Mouse (Mus musculus) cerebellum, adult (tissue): ENCODE data around the gene Glis1.

Experiments
- ATAC-seq: cut with Nextera tagmentation; 2 replicates; pipeline ENCODE4 v1.9.2; 2017; ENCODE audit warnings: mild to moderate bottlenecking, moderate library complexity, mixed read lengths; ENCODE audit not compliant: insufficient number of reproducible peaks, low FRiP score, low TSS enrichment

Gene Glis1

DNA sequence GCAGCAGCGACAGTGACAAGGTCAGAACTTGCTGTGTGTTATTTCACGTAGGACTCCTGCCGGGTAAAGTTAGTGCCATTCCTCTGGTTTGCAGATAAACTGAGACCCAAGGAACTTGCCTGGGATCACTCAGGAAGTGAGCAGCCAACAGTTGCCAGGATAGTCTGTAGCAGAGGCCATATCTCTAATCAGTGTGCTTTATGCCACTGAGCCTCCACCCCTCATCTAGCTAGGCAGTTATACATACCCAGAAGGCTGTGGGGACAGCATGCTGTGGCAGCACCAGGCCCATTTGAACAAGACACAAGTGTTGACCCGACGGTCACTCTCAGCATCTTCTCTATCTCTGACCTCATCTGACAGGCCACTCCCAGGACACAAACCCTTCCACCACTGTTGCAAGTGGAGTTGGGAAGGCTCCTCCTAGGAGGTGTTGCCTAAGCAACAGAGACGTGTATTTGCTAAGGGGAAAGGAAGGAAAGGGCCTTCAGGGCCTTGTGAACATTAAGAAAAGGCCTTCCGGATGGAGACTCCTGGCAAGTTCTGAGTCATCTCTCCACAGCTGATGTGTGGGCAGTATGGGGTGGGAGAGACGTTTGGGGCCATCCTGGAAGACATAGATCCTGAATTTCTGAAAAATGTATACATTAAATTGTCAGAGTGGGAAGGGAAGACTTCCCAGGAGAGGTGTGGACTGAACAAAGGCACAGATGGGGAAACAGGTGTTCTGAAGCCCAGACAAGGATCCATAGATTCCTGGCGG lies 177.7 kb downstream of the Glis1 start:
- no peak for ATAC-seq

DNA sequence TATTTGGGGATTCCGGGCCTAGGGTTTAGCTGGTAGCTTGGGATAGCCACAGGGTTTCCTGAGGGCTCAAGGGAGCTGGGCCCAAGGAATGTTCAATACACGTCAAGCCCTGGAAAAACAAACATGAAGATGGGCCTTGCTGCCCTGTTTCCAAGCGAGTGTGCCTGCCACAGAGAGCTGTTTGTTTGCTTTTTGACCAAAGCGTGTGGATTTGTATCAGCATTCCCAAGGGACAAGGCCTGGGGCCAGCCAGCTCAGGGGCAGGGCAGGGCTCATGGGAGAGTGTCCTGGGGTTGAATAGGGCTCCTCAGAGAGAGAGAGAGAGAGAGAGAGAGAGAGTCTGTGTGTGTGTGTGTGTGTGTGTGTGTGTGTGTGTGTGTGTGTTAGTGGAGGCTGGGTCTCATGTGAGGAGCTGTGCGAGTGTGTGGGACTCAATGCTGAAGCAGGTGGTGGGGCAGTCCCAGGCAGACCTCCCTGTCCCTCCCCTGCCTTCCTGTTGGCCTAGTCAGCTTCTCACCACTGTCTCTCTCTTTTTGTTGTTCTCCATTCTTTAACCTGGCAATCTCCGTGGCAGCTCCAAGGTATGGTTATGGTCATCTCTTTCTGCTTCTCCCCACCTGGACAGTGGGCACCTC lies 183.3 kb downstream of the Glis1 start:
- ATAC-seq: no peak

DNA sequence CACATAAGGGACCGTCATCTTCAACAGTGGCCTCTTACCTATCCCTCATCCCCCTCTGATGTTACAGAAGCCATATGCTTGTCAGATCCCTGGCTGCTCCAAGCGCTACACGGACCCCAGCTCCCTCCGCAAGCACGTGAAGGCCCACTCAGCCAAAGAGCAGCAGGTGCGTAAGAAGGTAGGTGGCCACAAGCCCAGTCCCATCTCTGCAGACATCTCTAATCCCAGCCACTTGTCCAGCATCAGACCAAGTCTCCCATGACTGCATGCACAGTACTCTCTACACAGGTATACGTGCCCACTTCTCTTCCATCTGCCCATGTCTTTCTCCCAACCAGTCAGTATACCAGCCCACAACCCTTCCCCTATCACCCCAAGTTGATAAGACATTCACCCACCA lies 185.1 kb downstream of the Glis1 start:
- no peak for ATAC-seq

DNA sequence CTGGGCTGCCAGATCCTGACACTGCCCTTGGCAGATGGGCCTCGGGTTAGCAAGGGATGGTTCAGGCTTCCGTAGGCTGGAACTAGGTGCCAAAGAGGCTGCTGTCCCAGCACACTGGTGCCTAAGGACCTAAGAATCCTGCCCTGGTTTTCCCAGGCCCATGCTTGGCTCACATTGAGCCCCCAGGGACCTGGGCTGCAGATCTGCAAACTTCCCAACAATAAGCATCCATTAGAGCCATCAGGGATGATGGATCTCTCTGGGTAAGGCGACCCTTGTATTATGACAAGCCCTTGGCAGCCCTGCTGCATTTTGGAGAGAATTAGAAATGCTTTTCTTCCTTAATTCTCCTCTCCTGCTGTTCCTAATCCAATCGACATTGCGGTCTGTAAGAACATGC lies 187.0 kb downstream of the Glis1 start:
- no peak for ATAC-seq

DNA sequence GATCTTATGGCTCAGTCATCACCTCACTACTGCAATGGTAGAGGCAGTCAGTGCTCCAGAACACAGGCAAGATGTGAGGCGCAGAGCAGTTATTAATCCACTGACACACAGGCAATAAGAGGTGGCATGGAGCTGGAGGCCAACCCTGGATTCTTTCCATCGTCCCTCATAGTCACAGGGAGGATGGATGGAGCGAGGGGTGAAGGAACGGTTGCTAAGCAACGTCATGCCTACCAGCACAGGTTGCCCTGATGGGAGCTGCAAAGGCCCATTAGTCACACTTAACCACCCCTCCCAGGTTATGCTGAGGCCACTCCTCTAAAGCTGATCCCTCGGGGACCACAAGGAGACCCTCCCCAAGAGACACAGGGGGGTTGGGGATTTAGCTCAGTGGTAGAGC lies 187.9 kb downstream of the Glis1 start:
- no peak for ATAC-seq

DNA sequence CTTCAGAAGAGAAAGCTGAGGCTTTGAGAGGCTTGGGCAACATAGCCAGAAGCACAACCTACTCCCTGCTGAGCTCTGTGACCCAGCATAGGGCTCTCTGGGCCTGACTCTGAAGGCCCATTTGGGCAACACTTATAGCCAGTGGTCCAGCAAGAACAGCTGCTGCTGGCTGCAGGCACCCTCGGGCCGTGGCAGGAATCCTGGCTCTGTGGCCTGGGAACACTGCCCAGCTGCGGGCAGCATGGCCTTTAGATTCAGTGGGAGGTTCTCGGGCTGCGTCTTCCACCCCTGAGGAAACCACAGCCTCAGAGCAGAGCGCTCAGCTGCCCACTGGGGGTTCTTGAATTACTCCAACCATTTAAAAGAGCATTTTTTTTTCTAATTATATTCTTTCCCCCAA lies 189.5 kb downstream of the Glis1 start:
- no peak for ATAC-seq

DNA sequence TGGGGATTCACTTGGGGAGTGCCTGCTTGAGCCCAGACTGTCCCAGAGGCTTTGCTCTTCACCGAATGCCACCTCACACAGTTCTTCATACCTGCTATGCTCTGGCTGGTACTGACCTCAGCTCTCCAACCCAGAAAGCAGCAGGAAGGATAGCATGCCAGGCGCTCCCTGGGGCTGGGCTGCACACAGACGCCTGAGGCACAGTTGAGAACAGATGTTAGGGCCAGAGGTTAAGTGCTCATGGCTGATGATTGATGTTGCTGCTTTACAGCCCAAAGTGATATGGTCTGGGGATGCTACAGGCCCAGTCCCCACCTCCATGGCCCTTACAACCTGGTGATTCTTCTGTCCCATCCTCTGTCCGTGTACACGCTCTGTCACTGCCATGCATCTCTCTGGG lies 190.6 kb downstream of the Glis1 start:
- no peak for ATAC-seq

DNA sequence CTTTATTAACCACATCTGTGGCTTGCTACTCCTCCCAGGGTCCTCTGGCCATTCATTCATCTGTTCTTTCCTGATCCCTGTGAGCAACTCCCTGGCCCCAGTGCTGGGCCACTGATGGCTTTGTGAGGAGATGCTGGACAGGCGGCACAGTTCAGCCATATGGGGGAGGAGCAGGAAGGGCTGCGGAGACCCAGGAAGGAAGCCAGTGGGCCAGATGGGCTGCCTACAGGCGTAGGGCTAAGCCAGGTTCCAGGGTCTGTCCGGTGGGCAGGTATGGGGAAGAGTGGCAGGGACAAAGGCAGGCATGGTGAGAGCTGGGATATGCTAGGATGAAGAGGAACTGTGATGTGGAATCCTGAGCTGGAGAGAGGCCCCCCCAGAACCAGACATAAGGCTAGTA lies 193.8 kb downstream of the Glis1 start:
- ATAC-seq: no peak

DNA sequence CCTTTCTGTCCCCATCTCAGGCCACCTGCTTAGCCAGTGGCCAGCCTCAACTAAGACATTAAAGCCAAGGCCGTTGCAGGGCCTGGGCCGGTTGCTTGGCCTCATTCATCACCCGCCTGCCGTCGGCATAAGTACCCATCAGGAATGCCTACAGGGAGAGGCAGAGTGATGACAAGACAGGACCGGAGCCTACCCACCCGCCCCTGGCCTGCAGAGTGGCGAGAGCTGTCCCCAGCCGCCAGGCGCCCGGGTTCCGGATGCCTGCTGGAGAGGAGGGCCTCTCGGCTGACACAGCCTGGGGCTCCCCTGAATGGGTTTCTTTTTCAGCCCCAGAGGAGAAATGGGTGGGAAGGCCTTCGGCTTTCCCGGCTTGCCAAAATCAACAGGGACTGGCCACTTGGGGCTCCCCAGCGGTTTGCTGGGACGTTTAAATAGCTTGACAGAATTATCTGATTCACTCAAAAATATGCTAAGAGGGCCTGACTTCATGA lies 194.6 kb downstream of the Glis1 start:
- ATAC-seq: no peak

DNA sequence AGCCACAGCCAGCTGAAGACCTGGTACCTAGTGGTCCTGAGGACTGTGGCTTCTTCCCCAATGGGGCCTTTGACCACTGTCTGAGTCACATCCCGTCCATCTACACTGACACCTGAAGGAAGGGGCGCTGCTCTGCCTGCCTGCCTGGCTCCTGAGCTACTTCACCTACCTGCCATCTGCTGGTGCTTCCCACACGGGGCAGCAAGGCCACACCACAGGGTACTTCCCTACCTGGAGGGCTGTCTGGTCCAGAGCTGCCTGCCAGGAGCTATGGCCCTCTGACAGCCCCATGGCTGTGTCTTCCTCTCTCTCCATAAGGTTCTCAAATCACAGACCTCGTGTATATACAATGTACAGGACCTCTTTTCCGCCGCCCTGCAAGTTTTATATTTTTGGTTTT lies 200.2 kb downstream of the Glis1 start:
- ATAC-seq: no peak

DNA sequence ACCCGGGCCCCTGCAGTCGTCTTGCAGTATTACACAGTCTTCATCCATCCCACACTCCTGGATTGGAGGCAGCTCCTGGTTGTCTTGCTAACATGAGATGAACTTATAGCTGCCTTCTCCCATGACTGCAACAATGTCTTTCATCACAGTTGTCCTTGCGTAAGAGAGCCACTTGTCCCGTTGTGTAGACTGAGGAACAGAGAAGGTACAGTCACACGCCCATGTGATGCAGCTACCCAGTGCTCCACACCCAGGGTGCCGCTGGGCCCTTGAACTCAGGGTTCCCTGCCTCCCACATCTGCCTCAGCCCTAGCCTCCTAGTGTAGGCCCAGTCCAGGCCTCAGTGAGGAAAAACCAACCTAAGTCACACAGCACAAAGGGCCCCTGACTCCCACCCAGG lies 201.7 kb downstream of the Glis1 start:
- ATAC-seq: no peak

DNA sequence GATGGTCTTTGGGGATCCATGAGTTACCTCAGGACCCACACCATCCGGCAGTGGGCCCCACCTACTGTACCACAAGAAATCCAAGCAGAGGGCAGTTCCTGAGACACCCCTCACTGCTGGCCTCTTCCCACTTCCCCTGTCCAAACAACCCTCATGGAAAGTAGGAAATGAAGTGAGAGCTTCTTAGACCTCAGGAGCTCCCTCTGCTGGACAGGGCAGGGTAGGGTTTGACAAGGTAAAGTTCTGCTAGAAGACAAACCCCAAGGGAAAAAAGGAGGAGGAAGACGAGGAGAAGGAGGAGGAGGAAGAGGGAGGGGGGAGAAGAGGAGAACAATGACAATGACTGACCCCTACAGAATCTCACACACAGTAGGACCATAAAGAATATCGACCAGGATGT lies 203.3 kb downstream of the Glis1 start:
- ATAC-seq: no peak

DNA sequence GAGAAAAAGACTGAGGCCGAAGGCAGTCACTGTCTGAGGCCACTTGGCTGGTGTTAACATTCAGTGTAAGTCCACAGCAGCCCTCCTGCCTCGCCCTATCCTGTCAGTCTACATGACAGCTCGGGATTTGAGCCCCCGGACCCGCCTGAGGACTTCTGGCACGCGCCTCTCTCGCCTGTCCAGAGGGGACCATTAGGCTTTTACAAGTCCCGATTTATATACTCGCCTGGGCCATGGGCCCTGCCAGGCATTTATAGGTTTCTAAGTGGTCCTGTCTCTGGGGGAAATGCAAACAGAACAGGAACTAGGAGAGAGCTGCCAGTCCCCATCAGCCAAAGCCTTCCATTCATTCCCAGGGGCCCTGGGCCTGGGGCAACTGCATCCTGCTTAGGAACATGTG lies 203.9 kb downstream of the Glis1 start:
- no peak for ATAC-seq

DNA sequence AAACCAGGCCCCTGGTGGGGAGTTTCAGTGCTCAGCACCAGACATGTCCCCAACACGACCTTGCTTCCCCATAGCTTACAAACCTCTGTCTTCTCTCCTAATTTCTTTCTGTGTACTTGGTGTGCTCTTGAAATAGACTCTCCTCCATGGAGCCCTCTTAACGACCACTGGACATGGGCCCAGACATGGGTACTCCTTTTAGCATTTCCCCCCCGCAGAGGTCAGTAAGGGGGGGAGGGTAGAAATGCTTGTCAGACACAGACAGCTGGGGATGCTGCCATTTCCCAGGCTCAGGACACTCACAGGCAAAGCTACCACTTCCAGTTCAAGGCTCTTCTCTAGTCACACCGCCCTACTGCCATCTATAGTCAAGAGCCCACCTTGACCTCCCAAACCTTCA lies 207.2 kb downstream of the Glis1 start:
- no peak for ATAC-seq

DNA sequence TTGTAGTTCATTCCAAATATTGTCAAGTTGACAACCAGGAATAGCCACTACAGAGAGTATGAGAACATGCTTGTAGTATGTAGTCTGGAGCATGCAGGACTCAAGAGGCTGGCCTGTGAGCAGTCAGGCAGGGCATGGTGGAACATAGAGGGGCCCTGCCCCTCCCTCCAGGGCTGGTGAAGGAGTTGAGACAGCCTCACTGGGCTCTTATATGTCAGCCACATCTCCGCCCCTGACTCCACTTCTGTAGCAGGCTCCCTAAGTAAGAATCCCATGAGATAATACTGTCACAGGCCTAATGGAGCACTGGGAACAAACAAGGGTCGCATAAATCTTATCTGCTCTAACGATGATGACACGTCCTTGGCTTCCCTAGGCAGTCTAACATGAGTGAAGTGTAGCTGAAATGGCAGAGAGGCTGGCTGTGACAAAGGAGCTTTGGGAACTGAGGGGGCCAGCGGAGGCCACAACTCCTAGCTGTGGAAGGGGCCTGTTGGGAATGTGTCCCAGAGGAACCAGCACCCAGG lies 214.6 kb downstream of the Glis1 start:
- ATAC-seq: no peak

DNA sequence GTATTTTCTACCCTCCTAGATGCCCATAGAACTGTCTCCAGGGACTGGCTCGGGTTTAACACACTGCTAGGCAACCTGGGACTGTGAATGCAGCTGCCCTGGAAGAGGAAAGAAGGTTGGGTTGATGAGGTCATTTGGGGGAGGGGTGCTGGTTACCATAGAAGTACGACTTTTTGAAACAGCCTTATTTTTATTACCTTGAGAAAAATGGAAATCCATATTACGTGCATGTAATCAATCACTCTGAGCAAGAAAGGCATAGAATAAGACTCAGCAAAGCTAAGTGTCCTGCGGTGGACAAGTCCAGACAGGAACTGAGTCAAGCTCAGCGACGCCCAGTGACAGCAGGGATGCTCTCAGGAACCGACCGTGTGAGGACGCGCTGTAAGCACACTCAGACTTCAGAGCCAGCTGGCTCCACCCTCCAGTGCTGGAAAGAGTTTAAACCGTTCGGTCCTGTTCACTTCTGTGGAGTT lies 216.7 kb downstream of the Glis1 start:
- no peak for ATAC-seq

DNA sequence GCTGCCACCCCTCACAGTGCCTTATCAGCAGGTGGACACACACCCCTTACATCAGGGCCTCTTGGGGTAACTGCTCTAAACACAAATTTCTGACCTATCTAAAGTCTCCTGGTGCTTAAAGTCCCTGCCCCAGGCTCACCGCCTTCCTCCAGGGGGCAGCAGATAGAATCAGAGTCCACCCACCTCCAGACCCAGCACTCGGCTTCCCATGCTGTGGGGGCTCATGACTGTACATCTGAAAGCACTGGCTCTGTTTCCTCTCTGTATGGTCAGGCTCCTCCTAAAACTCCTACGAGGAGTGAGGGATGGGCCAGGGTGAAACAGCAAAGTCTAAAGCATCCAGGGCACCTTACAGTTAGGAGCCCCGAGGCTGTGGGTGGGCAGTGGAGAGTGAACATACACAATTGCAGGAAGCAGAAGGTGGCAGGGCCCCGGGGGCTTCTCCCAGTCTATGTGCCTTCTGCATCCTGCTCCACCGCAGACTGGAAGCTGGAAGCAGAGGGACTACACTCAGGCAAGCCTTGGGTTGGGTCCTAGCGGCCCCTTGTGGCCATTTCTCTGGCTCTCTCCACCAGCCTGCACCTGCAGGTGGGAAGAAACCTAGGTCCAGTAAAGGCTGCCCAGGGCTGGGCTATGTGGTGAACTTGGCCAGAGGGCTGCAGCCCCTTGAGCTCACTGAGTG lies 218.3 kb downstream of the Glis1 start:
- ATAC-seq: peak; percentile 80

DNA sequence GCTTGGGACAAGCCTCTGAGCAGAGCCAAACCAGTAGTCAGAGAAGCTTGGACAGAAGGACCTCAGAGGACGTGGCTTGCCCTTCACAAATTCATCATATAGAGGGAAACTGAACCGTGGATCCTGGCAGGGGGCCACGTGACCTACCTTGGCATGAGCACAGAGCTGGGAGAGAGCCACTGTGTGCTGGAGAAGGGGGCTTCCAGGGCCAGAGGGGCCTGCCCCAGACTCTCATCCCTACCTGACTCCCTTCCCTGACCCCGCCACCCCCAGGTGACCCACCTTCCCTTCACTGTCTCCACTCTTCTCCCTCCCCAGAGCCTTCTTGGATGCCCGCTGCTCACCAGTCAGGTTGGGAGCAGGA lies 218.9 kb downstream of the Glis1 start:
- no peak for ATAC-seq

DNA sequence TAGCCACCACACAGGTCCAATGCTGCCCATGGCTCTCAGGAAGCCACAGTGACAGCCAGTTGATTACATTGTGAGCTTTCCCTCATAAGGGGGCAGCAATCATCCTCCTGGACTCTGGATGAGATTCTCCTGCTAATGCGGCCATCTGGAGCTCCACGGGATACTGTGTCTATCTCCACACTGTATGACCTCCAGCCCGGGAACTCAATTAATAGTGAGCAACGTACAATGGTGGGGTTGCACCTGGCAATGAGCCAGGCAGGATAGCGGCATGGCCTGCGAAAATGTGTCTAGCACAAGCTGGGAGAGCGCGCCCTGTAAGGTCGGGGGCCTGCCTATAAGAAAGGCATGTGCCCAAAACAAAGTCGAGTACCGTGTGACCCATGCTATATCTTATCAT lies 226.3 kb downstream of the Glis1 start:
- ATAC-seq: 0 out of 2 replicates have a peak, but pooled peaks have one; percentile 26

DNA sequence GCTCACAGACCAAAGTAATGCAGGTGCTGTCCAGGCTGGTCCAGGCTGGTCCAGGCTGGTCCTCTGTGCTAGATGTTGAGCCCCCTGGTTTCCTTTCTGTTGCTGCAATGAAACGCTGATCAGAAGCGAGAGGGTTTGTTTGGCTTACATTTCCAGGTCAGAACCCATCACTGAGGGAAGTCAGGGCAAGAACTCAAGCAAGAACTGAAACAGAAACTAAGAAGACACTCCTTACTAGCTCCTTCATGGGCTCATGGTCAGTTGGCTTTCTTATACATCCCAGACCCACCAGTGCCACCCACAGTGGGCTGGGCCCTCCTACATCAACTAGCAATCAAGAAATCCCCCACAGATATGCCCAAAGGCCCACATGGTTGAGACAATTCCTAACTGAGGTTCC lies 234.1 kb downstream of the Glis1 start:
- ATAC-seq: no peak

DNA sequence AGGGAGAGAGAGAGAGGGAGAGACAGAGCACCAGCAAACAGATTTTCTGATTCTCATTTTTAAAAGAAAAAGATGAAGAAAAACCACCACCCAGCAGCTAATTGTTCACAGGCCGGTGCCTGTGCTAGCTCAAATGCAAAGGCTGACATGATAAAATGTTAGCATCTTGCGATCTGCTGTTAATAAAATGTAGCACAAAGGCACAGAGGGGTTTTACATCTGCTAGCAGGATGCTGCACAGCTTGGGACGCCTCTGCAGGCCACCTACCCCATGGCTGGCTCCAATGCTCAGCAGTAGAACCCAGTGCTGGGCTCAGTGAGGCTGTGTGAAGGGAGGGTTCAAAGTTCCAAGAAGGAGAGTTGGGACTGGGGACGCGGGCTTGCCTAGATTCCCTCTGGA lies 236.3 kb downstream of the Glis1 start:
- no peak for ATAC-seq
